Mouse (Mus musculus) hindlimb bud, embryonic 11.5 days (tissue): ENCODE measurements around the gene Atp5d.
"Not testable (repeated sequence)": the region's sequence is repeated elsewhere in the genome, so short reads cannot be mapped to it uniquely, and the experiment has no call there.

Experiments
- DNase-seq: peaks from one replicate; pipeline ENCODE4 v3.0.0-alpha.2; 2012; ENCODE audit warnings: low read depth, low spot score; ENCODE audit errors: extremely low spot score

The Atp5d gene

DNA sequence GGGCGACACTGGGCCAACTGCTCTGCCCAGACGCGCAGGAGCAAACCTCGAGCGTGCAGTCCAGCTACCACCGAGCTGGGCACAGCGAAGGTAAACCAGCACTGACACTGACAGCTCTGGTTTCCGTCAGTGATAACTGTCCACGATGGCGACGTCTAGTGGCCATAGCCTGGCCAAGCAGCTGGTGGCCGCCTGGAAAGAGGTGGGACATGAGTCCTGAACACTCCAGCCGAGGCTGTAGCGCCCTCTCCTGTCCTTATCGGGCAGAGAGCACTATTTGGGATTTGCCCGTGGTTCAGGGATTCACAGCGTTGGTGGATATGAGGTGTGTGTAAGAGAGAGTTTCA lies 26.5 kb downstream of the Atp5d start:
- no peak for DNase-seq

GRCm38 (mm10) chr10:80165392-80166128 lies 27.1 kb downstream of the Atp5d start, which contains the start of gene Cirbp:
Gene Cirbp, plus strand, starts transcription at chr10:80165985.
- no peak for DNase-seq

DNA sequence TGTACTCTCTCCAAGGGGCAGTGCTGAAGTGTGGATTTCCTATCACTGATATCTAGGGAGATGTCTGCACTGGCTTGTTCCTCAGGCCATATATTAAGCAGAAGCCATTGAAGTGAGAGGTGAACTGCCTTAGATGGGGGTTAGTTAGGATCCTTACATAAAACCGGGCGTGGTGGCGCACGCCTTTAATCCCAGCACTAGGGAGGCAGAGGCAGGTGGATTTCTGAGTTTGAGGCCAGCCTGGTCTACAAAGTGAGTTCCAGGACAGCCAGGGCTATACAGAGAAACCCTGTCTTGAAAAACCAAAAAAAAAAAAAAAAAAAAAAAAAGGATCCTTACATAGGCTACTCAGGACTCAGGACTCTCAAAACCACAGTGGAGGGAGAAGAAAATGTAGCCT lies 27.7 kb downstream of the Atp5d start:
- not testable (repeated sequence) for DNase-seq

GRCm38 (mm10) chr10:80167460-80168037 lies 29.1 kb downstream of the Atp5d start:
- peak; percentile 95 for DNase-seq

DNA sequence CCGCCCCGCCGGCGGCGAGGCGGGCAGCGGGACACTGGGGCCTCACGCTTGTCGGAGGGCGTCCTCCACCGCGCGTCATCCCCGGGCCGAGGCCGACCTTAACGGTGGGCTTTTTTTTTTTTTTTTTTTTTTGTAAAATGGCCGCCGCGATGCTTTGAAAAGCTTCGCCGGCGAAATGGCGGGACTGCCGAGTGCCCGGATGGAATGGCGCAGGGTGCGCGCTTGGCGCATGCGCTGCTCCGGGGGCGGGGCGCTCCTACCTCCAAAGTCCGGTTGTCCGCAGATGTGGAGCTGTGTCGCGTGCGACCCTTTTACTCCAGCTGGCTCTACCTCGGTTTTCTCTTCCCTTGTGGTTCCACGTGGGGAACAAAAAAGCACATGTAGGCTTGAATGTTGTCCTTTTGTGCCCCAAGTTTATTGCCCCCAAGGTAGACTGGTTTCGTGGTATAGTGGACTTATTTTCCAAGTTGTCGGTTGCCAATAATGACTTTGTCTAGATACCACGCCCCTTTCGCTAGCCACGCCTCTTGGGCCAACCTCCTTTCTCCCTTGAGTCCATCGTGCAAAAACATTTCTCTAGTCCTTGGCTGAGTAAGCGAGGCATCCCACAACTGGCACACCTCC lies 29.7 kb downstream of the Atp5d start:
- no peak for DNase-seq

DNA sequence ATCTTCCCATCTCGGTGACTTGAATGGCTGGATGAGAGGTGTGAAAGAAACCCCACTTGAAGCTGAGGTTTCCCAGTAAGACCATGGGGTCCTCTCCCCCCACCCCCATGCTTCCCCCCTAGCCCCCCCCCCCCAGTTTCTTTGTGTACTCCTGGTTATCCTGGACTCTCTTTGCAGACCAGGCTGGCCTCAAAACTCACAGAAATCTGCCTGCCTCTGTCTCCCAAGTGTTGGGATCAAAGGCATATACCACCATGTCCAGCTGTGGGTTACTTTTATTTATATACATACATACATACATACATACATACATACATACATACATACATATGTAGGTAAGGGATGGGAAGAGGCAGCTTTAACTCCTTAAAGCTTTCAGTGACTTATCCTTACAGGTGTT lies 30.6 kb downstream of the Atp5d start:
- DNase-seq = no peak

DNA sequence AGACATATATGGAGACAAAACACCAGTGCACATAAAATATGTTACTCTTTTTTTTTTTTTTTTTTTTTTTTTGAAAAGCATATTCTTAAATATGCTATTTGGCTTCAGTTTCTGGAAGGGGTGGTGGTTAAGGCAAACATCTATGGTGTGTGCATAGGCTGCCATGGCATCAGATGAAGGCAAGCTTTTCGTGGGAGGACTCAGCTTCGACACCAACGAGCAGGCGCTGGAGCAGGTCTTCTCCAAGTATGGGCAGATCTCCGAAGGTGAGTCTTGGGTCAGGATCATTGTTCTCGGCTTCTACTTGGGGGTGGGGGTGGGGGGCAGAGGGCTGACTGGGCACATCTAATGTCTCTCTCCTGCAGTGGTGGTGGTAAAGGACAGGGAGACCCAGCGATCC lies 31.2 kb downstream of the Atp5d start:
- DNase-seq = no peak

DNA sequence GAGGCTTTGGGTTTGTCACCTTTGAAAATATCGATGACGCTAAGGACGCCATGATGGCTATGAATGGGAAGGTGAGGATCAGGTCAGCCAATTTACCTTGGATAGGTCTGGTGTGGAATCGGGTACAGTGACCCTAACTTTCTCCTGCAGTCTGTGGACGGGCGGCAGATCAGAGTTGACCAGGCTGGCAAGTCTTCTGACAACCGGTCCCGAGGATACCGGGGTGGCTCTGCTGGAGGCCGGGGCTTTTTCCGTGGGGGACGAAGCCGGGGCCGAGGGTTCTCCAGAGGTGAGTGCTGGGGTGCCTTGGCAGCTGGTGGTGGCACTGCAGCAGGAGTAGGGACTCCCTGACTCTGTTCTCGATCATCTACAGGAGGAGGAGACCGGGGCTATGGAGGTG lies 31.6 kb downstream of the Atp5d start:
- no peak for DNase-seq

DNA sequence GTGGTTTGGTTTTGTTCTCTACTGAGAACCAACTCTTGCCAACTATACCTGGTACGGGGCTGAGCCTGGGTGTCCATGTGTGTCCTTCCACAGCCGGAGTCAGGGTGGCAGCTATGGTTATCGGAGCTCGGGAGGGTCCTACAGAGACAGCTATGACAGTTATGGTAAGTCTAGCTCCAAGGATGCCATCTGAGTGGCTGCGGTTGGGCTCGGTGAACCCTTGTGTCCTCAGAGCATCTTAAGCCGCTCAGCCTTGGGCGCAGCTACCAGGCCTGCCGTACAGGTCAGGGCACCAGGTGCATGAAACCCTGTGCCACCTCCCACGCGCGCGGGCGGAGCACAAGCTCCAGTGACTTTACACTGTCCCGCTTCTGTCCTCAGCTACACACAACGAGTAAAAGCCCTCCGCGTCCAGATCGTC lies 32.2 kb downstream of the Atp5d start:
- DNase-seq = no peak

DNA sequence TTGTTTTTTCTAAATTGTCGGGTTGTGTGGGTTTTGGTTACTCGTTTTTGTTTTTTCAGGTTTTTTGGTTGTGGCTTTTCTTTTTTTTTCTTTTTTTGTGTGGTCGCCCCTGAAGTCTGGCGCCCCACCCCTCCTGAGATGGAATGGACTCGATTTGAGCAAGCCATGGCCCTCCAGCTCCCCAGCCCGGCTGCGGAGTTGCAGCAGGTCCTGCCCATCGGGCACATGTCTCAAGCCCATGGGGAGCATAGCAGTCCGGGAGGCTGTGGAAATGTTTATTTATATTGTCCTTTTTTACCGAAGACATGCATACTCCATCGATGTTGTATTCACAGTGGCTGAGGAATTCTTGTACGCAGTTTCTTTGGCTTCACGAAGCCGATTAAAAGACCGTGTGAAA lies 32.8 kb downstream of the Atp5d start:
- DNase-seq = no peak

- no peak for DNase-seq
Measured at GRCm38 (mm10) chr10:80171760-80172526, 33.5 kb downstream of the Atp5d start.

GRCm38 (mm10) chr10:80172527-80173292 lies 34.3 kb downstream of the Atp5d start, which contains the start of gene 1600002K03Rik:
Gene 1600002K03Rik, plus strand, starts transcription at chr10:80172944.
- no peak for DNase-seq

DNA sequence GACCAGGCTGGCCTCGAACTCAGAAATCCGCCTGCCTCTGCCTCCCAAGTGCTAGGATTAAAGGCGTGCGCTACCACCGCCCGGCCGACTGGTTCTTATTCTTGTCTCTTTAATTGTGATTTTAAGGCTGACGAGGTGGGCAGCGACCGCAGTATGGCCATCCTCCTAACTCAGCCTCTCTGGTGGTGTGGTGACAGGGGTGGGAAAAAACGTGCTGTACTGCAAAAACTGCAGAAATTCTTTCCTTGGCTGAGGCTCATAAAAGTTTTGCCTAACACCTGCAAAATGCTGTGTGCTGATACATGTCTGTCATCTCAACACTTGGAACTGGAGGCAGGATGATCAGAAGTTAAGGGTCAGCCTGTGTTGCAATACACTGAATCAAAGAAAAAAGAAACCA lies 34.9 kb downstream of the Atp5d start:
- DNase-seq = no peak

GRCm38 (mm10) chr10:80173955-80174640 lies 35.7 kb downstream of the Atp5d start:
- no peak for DNase-seq

DNA sequence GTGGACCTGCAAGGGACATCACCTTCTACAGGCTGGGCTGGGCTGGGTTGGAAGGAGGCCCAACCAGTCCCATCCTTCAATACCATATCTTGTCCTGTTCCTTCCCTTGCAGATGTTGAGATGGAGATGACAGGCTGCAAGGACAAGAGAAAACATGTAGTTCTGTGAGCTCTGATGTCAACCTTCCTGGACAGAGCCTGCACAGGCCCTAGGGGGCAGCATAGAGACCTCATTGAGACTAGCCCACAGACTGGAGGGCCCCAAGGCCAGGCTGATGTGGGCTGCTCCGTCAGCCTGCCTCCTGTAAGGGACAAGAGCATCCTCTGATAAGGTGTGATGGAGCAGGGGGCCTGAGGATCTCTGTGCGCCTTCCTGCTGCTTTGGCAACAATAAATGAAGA lies 36.3 kb downstream of the Atp5d start:
- no peak for DNase-seq

DNA sequence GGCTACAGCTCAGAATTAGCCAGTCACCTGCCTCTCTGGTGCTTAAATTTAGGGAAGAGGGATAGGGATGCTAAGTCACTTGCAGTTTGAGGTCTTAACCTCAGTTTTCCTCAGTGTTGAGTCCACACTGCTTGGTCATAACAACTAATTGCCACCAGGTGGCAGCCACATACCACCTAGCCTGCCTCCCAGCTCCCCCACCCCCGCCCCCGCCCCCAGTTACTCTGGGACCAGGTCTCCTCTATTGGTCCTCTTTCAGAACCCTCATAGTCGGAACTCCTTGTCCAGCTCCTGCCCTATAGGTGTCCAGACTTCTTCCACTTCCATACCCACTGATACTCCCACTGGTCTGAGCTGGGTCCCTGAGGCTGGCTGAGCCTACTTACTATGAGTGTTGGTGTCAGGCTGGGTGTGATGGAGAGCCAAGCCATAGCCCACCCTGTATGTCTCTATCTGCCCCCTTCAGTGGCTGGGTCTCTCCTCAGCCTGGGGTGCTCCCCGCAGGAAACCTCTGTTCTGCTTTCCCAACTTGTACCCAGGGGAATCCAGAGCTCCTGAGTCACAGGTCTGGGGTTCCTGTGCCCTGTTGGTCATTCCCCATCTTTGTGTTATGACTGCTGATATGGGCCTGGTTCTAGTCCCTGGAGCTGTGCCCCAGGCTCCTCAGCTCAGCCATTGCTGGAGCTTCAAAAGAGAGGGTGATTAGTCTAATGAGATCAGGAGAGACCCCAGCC lies 37.3 kb downstream of the Atp5d start:
- no peak for DNase-seq

DNA sequence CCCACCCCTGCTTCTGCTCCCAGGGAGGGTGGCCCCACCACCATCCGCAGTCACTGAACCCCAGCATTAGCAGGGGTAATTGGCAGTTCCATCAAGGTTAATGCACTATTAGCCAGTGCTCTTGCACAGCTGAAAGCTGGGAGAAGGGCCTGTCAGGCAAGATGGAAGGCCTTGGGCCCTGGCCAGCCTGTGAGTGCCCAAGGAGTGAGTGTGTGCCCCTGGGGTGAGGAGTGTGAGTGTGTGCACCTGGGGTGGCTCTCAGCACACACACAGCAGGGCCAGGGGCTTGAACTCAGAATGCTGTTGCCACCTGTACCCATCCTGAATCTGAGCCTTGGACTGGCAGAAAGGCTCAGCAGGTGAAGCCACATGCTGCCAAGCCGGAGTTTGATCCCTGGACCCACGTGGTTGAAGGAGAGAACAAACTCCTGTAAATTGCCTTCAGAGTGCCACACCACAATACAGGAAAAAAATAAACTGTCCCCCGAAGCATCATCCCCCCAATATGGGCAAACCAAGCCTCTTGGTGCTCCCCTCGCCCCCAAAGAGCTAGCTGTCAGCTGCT lies 37.9 kb downstream of the Atp5d start:
- no peak for DNase-seq

- no peak for DNase-seq
Measured at GRCm38 (mm10) chr10:80177441-80178279, 39.2 kb downstream of the Atp5d start.
